Mouse (Mus musculus) T-helper 2 cell (primary cell): ENCODE results near the gene Fbxw9.

Source experiments
- in situ Hi-C: fragments of 300-600 bp; cut with MboI, MseI; formaldehyde crosslinking; loops from one replicate; pipeline ENCODE4 v1.15.1; 2025; ENCODE audit warnings: high pct_unique_total_duplicates

Gene Fbxw9

DNA sequence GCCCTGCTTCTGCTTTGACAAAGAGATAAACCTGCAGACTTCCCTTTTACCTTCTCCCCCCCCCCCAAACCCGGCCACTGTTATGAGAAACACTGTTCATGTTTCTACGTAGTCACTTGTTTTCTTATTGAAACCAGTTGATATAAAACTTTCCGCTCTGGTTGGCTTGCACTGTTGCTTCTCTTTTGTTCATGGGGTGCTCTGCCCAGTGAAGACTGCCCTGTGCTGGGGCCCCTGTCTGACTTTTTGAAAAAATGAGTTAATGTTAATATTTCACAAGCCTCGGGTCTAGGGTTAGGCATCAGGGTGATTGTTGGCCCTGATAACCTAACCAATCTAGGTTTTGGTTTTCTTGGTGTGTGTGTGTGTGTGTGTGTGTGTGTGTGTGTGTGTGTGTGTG lies 22.3 kb downstream of the Fbxw9 start:
- in situ Hi-C loops, result loop anchor here (25.0 kb wide), 1 partner anchor 1805 kb away; the partner anchor contains the start of gene N4bp1

DNA sequence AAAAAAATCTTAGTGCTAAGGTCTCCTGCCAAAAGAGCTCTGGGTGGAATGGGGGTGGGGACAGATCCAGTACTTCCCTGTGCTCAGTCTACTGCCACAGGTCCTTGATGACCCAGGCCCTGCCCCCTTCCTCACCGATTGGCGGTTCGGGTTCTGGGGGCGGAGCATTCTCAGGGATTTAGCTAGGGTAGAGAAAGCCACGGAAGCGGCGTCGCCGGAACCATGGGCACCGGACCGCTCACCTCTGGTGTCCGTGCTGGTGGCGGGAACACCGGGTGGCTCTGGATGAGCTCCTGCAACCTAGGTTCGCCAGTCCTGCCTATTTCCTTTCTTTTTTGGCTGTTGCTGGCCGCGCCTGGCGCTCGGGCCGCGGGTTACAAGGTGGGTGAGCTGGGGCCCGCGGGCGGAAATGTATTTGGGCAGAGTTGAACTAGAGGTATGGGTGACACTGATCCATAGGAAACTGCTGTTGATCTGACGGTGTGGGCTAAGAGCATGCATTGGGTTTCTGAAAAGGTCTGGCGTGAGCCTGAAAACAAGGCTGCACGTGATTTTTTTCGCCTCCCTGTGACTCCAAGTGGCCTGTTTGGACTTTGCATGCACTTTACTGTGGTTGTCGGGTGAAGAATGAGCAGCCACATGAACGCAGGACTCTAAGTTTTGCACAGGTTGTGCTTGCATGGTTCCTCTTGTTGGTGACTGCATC lies 23.4 kb downstream of the Fbxw9 start, which contains the start of gene Man2b1:
Gene Man2b1 (plus strand): TSS at position 163 of the 706 bp plus-strand sequence.
- in situ Hi-C loops, result loop anchor here (25.0 kb wide), 1 partner anchor 1804 kb away; the partner anchor contains the start of gene N4bp1

DNA sequence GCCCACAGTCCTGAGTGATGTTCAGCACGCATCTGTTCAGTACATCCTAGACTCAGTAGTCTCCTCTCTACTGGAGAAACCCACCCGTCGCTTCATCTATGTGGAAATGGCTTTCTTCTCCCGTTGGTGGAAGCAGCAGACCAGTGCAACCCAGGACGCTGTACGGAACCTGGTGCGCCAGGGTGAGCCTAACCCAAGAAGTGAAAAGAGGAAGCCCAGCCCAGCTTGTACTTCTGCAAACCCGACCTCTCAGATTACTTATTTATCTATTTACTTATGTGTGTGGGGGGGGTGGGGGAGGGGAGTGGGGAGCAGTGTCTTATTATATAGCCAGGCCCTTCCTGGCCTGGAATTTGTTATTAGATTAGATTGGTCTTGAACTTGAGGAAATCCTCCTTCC lies 24.8 kb downstream of the Fbxw9 start:
- in situ Hi-C loops, result loop anchor here (25.0 kb wide), 1 partner anchor 1803 kb away; the partner anchor contains the start of gene N4bp1

DNA sequence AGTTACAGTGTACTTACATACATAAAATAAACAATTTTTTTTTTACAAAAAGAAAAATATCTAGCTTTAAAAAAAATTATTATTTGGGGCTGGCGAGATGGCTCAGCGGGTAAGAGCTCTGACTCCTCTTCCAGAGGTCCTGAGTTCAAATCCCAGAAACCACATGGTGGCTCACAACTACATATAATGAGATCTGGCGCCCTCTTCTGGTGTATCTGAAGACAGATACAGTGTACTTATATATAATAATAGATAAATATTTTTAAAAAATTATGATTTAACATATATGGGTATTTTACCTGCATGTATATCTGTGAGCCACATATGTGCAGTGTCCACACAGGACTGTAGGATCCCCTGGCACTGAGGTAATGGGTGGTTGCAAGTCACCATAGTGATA lies 26.4 kb downstream of the Fbxw9 start:
- in situ Hi-C loops, result loop anchor here (25.0 kb wide), 1 partner anchor 1801 kb away; the partner anchor contains the start of gene N4bp1

DNA sequence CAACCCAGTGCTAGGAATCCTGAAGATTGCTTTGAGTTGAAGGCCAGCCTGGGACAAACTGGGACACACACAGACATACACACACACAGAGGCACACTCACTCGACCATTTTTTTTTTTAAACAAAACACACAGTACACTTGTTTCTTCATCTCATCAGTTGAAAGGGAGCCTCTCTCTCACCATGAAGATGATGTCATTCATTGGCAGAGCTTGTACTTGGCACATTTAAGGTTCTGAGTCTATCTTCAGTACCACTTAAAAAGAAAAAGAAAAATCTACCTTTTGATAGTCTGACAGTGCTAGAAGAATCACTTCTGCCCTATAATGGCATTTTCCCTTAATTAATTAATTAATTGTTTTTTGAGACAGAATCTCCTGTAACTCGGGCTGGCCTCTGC lies 28.9 kb downstream of the Fbxw9 start:
- in situ Hi-C loops, result loop anchor here (25.0 kb wide), 1 partner anchor 1799 kb away; the partner anchor contains the start of gene N4bp1

DNA sequence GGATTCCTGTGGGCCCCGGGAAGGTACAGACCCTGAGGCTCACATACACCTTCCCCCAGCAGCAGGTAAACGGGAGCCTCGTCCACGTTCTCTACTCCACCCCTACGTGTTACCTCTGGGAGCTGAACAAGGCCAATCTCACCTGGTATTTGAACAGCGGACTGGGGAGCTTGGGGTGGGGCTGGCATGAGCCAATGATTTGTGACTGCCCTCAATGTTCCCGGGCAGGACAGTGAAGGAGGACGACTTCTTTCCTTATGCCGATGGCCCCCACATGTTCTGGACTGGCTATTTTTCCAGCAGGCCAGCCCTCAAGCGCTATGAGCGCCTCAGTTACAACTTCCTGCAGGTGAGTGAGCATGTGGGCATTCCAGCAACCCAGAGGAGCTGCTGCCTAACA lies 31.0 kb downstream of the Fbxw9 start:
- in situ Hi-C loops, result loop anchor here (25.0 kb wide), 1 partner anchor 1796 kb away; the partner anchor contains the start of gene N4bp1

DNA sequence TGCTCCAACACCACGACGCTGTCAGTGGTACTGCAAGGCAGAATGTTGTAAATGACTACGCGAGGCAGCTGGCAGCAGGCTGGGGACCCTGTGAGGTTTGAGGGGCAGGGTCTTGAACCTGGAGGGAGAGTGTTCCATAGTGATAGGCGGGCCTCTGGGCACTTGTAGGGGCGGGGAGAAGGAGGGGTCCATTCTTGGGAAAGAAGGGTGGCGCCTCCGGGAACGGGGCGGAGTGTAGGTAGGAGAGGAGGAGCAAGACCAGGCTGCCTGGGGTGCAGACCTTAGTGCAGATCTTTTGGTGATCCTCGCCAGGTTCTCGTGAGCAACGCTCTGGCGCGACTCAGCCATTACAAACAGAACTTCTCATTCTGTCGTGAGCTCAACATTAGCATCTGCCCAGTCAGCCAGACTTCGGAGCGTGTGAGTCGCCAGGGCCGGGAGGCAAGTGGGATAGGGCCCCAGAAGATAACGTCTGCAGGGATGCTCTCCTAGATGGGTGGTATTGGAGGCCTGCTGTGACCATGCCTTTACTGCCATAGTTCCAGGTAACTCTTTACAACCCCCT lies 31.8 kb downstream of the Fbxw9 start:
- in situ Hi-C loops, result loop anchor here (25.0 kb wide), 1 partner anchor 1796 kb away; the partner anchor contains the start of gene N4bp1

DNA sequence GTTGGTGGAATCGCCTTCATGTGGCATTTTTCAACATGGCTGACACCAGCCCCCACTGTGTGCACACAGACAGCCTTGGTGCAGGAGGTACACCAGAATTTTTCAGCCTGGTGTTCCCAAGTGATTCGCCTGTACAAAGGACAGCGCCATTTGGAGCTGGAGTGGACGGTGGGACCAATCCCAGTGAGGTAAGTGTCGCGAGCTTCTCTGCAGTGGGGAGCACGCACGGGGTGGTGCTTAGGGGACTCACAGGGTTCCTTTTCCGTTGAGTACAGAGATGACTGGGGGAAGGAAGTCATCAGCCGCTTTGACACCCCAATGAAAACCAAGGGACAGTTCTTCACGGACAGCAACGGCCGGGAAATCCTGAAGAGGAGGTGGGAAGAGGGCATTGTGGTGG lies 35.2 kb downstream of the Fbxw9 start:
- in situ Hi-C loops, result loop anchor here (25.0 kb wide), 1 partner anchor 1792 kb away; the partner anchor contains the start of gene N4bp1

DNA sequence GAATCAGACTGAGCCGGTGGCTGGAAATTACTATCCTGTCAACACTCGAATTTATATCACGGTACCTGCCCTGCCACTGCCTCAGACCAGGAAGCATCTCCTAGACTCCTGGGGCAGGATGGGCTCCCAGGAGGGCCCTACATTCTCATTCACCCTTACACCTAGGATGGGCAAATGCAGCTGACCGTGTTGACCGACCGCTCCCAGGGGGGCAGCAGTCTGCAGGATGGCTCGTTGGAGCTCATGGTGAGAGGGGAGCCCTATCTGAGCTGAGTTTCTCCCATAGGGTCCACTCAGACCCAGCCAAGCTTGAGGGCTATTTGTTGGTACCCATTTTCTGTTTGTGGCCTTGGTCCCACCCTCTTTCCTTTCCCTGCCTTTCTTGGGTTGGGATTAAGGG lies 35.7 kb downstream of the Fbxw9 start:
- in situ Hi-C loops, result loop anchor here (25.0 kb wide), 1 partner anchor 1792 kb away; the partner anchor contains the start of gene N4bp1

DNA sequence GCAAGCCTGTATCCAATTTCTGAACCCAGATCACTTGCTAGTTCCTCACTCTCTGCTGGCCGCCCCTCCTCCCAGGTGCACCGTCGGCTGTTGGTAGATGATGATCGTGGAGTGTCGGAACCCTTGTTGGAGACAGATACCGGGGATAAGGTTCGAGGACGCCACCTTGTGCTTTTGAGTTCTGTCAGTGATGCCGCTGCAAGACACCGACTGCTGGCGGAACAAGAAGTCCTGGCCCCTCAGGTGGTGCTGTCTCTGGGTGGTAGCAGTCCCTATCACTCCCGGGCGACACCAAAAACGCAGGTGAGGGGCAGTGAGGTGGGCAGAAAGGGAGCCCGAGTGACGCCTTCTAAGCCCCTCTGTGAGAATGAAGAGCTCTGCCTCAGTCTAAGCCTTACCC lies 36.3 kb downstream of the Fbxw9 start:
- in situ Hi-C loops, result loop anchor here (25.0 kb wide), 1 partner anchor 1791 kb away; the partner anchor contains the start of gene N4bp1

DNA sequence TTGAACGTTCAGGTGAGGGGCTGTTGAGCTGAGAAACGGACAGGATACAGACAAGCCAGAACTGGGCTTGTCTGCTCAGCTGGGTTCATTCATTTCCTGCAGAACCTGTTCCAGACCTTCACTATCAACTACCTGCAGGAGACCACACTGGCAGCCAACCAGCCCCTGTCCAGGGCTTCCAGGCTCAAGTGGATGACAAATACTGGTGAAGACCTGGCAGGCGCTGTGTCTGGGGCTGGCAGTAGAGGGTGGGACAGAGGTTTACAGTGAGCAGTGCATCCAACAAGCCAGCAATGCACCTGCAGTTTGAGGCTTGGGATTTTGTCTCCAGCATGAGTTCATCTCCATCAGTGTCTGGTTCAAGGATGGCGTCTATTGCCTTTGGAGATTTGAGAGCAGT lies 37.0 kb downstream of the Fbxw9 start:
- in situ Hi-C loops, result loop anchor here (25.0 kb wide), 1 partner anchor 1790 kb away; the partner anchor contains the start of gene N4bp1

DNA sequence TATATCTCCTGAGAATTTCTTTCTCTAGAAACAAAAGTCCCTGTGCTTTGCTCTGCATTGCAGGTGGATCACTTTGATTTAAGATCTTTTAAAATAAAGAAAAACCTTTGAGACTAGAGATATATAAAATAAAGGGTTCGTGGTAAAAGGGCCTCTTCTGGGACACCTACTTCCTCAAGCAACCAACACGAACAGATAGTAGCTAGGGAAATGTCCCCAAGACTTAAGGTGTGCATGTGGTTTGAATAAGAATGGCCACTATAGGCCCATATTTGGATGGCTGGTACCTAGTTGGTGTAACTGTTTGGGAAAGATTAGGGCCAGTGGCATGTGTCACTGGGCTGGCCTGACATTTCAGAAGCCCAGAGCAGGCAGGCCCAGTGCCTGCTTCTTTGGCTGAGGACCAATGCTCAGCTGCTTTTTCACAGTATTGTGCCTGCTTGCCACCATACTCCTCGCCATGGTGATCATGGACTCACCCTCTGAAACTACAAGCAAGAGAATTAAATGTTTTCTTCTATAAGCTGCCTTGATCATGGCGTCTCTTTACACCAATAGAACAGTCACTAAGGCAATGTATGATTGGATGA lies 40.3 kb downstream of the Fbxw9 start:
- in situ Hi-C loops, result no loop called here

DNA sequence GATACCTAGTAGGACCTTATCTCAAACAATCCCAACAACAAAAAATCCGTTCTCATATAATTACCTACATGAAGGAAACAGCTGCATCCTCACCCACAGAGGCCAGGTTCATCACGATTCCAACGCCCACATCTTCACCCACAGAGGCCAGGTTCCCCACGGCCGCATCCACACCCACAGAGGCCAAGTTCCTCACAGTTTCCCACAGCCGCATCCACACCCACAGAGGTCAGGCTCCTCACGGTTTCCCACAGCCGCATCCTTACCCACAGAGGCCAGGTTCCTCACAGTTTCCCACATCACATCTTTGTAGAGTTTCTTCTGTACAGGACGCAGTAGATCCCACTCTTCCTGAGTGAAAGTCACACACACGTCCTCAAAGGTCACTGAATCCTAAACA lies 53.4 kb downstream of the Fbxw9 start:
- in situ Hi-C loops, result loop anchor here (5.0 kb wide), 1 partner anchor 54 kb away; no protein-coding TSS in a partner anchor

DNA sequence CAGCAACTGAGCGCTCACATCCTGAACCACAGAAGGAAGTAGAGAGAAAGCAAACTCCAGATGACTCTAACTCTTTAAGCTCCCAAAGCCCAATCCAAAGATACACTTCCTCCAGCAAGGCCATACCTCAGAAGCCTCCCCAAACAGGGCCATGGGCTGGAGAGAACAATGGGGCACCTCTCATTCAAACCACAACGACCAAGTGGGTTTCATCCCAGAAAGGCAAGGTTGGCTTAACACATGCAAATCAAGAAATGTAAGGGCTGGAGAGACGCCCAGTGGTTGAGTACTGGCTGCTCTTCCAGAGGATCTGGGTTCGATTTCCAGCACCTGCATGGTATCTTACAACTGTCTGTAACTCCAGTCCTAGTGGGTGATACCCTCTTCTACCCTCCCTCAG lies 55.6 kb downstream of the Fbxw9 start:
- in situ Hi-C loops, result no loop called here
